Mouse (Mus musculus) small intestine, adult 2 months (tissue): Measurements from ENCODE around the gene Lcorl.

Source experiments
- CTCF ChIP-seq: fragments of 200-500 bp; IDR thresholded peaks from 2 replicates; pipeline ENCODE4 v1.5.1; 2012; ENCODE audit warnings: low read depth, mild to moderate bottlenecking, control low read depth, inconsistent platforms, low read length, moderate library complexity, mixed read lengths; ENCODE audit not compliant: insufficient replicate concordance, insufficient read length; ENCODE audit errors: extremely low read depth
- POLR2A ChIP-seq: fragments of 200-500 bp; IDR thresholded peaks from 2 replicates; pipeline ENCODE4 v1.6.1; 2012; ENCODE audit warnings: low read depth, mild to moderate bottlenecking, control low read depth, inconsistent platforms, low read length, moderate library complexity

- no peak for TF ChIP-seq POLR2A
- TF ChIP-seq CTCF = no peak
Observed at GRCm38 (mm10) chr5:45856303-45856821, 1.1 kb downstream of the Lcorl start.
